Mouse (Mus musculus): ENCODE measurements around the gene Patj.
A peak's percentile ranks its signal among the peaks of the same experiment; 100 is the strongest.

Gene Patj

DNA sequence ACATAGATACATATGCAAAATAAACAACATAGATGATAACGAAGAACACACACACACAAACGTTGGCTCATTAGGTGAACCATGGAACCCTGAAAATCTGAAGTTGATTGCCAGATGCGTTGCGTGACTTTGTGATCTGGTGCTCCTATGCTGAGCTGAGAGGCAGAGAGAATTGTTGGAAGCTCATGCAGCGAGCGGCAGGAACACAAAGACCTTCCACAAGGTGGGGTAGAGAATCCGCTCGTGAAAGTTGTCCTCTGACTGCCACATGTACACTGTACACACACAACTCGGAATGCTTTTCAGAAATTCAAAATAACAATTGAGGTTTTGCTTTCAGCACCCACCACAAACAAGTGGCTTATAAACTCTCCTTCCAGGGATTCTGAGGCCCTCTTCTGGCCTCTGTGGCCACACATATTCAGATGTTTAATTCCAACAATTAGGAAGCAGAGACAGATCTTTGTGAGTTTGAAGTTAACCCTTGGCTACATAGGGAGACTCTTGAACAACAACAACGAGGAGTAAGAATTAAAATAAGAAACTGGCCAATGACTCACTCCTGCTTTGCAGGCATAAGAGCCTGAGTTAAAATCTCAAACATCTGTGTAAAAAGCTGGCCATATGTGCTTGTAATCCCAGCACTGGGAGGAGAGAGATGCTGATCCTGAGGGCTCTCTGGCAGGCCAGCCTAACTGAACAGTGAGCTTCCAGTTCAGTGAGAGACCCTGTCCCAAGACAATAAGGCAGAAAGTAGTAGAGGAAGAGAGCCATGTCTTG lies 116.6 kb downstream of the Patj start:
- peak; percentile 75 for DNase-seq

DNA sequence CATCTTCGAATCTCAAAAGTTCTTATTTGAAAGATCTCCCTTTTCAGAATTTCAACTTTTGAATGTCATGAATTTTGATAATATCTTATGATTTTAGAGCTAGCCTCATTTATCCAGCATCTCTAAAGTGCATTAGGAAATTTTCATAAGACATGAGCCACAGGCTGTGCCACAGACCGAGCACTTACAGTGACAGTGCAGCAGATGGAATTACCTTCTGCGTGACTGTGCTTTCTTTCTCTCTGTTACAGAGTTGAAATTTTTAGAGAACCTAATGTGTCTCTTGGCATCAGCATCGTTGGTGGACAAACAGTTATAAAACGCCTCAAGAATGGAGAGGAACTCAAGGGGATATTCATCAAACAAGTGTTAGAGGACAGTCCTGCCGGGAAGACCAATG lies 124.9 kb downstream of the Patj start:
- DNase-seq, result peak; percentile 42

DNA sequence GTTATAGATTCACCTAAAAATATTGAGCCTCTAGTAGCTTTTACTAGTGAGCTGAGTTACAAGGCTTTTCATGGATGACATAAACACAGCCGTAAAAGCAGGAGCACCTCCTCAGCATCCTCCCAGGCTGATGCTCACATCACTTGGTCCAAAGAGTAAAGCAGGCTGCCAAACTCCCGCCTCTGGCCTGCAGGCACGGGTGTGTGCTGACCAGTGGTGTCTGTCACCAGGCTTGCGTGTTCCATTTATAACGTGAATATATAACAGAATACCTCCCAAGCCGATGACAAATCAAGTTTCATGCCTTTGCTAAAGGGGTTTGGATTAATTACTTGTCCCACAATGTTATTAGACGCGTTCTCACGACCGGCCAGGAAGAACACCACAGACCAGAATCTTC lies 128.9 kb downstream of the Patj start:
- peak; percentile 17 for DNase-seq

DNA sequence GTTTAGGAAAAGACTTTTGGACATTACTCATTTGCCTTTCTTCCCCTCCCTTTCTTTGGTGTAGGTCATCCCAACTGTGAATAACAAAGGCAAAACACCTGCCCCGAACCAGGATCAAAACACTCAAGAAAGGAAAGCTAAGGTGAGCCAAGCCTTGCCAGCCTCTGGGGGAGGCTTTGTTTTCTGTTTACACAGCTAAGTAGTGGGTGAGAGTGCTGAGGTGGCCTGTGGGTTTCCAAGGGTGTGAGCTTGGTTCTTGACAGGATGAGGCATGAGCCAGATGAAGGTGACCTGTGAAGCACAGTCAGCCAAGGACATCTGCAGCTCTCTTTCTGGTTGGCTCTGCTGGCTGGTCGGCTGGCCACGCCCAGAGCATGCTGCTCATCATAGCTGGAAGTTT lies 139.9 kb downstream of the Patj start:
- DNase-seq, result peak; percentile 86

DNA sequence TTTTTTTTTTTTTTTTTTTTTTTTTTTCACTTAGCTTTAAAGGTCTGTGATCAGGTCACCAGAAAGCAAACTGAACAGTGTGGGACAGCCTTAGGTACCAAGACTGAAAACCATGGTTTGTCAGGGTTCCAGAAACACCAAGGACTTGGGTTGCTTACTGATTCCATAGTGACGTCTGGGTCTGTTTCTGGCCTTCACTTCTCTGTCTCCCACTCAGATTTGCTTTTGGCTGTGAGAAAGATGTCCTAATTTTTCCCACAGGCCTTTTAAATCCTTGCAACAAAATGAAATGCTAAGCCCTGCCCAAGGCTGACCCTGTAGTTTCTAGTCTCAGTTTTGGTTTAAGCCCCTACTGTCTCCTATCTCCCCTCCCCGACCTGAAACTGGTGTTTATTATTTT lies 146.0 kb downstream of the Patj start:
- DNase-seq, result peak; percentile 15

DNA sequence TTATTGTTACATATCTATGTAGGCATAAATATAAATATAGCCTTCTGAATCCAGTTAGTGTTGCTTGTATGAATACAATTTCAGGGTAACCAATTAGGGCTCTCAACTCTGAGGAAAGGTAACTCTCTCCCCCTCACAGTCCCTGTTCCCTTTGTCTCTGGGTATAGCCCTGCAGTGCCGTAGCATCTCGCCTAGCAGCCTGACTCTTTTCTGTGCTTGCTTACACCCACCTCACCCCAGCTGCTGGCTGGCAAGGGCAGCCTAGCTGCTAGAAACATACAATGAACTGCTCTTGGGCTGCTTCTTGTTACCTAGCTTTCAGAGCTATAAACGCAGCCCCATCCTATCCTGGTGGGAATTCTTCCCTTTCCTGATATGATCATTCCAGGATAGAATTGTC lies 147.4 kb downstream of the Patj start:
- DNase-seq, result peak; percentile 68

DNA sequence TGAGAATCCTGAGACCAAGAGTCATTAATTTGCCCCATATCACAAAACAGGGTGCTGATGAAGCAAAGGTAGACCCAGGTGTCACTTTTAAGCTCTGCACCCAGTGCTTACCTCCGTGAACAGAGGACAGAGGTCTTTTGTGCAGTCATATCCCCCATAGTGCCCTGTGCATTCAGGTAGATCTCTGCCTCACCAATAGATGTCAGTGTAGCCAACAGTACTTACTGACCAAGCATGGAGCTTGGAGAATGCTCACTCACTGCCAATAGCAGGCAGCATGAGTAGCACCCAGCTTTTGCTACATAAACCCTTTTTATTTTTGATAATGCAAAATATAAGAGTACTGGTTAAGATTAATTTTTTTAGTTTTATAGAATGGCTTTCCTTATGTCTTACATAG lies 149.8 kb downstream of the Patj start:
- DNase-seq, result peak; percentile 70

DNA sequence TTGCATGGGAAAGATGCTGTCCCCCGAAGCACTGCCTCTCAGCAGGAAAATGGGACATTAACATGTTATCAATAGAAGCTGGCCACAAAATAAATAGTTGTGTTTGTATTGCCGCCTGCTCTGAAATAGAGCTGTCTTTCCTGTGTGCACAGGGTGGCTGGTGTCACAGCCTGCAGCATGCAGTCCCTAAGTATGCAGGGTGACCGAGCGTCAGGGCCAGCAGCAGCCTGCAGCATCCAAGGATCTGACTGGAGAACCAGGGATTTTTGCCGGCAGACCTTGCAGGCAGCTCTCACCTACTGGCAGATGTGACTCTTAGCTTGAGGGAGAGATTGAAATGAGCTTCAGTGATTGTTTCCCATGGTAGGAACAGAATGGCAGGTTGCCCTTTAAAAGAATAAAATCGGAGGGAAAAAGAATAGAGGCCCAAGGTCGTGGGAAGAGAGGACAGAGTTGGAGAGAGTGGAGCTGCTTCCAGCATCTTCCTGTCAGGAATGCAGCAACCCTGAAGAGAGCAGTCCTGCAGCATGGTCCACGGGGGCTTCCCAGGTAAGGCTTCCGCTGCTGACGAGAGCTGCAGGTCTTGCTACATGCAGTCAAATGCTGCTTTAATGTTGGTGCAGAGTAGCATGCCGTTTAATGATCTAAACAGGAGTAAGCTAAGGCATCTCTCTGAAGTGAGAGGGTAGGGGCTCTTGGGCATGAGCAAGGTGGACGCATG lies 151.0 kb downstream of the Patj start:
- DNase-seq, result peak; percentile 73

DNA sequence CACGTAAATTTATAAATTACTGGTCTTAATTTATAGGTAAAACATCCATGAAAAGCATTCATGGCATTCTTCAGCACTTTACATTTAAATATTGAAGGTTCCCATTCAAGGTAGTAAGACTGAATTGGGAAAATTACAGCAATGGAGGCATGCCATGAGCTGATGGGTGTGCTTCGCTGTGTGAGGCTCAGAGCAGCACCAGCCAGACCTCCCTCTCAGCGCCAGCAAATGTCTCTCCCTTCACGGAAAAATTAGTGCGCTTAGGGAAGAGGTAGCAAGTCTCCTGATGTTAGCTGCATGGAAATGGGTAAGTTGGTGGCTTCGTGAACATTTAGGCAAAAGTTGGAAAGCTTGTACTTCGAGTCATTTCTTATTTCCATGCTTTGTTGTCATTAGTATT lies 153.9 kb downstream of the Patj start:
- no peak for DNase-seq

DNA sequence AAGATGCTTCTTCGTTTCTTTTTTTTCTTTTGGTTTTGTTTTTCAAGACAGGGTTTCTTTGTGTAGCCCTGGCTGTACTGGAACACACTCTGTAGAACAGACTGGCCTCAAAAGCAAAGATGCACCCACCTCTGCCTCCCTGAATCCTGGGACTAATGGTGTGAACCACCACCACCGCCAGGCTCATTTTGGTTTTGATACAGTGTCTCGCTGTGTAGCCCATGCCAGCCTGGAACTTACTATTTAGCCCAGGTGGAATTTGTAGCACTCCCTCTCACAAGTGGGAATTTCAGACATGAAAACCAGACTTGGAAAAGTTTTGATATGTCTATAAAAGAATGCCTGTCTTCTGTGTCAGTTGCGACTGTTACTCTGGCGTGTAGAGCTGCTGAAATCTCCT lies 154.5 kb downstream of the Patj start:
- DNase-seq, result peak; percentile 55

DNA sequence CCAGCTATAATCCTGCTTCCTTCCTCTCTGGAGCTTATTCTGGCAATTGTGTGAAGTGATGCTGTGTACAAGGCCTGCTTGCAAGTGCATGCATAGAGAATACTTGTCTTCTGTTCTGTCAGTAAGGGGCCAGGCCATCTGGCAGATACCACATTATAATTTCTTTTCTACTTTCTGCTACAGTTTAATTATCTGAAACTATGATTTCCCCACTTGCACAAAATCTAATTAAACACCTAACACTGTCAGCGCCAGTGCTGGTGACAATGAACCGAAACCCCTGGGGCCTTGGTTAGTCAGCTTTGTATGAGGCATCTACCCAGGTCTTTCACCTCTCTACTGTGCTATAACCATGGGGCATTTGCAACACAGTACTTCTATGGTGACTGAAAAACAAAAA lies 160.1 kb downstream of the Patj start:
- peak; percentile 7 for DNase-seq

DNA sequence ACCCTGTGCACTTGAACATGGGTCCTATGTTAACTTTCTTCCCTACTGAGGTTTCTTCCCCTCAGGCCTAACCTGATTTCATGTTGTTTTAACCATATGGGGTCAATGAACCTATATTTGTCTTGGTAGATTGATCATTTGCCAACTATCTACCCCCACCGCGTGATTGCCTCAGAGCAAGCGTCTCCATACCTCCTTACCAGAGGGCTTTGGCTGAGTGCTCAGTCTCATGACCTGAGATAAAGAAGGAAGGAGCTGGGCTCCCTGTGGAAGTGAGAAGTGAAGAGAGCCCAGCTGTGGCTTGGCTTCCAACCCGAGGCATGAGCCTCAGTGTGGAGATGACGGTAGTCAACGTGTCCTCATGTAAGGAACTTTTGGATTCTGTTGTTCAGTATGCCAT lies 160.9 kb downstream of the Patj start:
- peak; percentile 74 for DNase-seq

DNA sequence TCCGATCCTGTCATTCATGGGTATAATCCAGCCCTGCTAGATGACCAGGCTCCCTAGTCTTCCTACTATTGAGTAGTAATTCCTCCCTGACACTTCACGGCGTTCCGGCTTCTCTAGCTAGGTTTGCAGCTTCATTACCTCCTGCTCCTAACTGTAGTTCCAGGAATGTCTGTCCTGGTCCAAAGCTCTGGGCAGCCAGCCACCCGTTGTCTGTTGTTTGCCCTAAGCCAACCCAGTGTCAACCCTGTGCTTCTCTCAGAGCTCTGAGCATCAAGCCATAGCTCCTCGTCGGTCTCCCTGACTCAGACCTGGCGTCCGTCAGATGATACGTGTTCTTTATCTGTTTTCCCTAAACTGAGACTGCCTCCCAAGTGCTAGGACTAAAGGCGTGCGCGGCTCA lies 161.6 kb downstream of the Patj start:
- peak; percentile 91 for DNase-seq

DNA sequence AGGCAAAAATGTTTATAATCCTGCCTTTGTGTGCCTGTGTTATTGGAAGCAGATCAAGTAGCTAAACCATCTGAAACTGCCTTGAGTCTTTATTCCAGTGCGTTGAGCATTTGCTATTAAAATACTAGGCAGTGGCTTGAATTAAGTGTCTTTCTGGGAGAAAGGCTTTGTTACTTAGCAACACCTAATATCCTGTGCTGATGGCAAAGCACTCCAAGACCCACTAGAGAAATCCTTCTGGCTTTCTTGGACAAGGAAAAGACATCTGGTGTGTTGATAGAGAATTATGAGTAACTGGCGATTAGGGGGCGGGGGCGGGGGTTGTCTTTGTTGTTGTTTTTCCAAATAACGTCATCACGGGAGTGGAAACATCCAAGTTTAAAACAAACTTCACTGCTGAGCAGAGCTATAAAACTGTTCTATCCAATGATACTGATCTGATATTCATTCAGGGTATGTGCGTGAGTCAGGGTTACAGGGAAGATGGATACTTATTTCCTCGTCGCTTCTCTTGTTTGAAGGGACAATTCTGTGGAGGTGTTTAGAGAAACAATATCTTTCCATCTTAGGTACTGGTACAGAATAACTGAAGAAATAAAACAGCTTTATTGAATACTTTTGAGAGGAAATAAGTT lies 164.7 kb downstream of the Patj start:
- DNase-seq, result no peak

DNA sequence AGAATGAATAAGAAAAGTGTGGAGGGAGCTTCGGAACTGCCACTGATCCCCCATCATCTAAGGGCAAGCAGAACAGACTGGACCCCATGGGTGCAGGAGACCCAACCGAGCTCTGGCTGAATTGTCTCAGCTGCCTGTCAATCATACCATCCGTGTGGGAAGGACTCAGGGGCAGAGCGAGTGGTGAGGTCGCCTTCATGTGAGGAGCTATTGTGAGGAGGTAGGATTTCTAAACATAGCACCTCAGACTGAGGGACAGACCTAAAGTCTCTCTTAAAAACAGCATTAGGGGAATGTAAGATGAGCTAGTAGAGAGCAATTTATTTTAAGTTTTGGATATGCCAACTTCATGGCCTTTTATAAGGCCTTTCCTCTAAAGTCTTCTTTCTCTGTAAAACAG lies 167.5 kb downstream of the Patj start:
- no peak for DNase-seq

DNA sequence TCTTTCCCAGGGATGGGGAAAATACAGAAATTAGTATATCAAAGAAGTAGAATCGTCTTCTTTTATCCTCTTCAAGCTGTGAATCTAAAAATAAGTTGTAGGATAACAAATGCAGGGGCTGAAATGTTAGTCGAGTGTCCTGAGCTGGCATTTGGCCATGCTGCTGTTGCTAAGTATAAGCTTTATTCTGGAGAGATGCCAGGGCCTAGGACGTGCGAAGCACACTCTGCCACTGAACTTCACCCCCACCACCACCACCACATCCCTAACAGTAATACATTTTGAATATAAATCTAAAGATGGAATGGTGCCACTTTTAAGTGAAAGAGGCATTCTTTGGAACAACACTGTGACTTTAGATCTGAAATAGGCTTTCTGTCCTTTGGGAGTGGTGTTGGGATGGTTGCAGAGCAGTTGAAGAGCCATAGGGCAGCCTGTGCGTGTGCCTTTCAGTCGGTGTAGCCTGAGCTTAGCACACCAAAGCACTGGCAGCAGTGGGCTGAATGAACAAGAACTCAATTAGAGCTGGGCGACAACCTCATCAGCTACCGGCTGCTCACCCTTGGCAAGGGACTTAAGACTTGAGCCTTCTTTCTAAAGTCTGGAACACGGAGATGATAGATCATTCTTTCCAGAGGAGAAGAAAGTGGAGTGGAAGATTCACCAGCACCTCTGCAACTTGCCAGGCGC lies 168.1 kb downstream of the Patj start:
- DNase-seq, result peak; percentile 91

DNA sequence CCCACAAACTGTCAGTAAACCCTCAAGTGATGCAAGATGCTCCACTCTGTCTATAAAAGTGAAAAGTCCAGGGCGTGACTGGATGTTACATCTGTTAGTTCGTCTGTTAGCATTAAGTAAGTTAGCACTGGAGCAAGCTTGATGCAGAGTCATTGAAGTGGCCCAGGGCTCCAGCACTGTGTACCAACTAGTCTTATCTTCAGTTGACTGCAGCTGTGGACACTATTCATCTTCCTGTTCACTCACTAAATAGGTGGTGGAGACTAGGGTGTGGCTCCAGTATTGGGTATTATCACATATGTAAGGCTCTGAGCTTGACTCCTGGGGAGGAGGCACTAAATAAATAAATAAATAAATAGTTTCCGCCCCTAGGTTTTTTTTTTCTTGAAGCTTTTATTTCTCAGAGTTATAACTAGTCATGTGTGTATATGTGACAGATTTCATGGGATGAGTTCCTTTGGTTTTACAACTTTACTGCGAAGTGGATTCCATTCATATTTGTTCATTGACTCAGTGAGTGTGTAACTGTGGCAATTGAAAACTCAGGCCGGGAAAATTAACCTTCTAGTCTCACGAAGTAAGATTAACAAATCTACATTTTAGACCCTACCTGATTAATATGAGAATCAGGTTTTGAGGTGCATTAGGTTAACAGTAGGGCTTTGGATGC lies 168.7 kb downstream of the Patj start:
- DNase-seq, result no peak

DNA sequence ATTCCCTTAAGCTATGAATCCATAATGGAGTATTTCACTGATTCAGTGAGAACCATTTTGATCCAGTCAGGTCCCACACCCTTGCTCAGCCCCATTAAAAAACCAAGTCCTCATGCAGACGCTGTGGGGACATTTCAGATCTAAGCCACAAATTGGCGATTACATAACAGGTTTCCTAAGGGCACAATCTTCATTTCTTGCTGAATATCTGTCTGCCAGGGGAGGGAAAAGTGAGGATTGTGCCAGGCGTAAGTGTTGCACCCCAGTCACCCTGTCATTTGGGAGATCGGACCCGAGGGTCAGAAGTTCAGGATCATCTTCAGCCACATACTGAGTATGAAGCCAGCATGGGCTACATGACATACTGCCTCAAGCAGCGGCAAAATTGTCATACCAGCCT lies 171.2 kb downstream of the Patj start:
- peak; percentile 80 for DNase-seq

DNA sequence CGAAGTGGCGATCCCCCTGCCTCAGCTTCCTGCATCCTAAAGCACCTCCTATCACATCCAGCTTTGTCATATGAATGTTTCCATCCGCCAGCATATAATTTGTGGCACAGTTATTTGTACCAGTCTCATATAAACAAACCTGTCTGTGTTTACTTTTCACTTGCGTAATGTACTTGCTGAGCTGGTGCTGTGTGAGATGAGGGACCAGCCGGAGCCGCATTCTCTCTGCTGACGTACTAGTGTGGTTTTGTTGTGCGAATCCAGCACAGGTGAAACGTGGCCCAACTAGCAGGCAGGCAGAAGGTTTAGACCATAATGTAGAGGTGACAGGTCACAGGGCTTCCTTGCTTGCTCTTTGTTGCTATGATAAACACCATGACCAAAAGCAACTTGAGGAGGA lies 171.9 kb downstream of the Patj start:
- no peak for DNase-seq

DNA sequence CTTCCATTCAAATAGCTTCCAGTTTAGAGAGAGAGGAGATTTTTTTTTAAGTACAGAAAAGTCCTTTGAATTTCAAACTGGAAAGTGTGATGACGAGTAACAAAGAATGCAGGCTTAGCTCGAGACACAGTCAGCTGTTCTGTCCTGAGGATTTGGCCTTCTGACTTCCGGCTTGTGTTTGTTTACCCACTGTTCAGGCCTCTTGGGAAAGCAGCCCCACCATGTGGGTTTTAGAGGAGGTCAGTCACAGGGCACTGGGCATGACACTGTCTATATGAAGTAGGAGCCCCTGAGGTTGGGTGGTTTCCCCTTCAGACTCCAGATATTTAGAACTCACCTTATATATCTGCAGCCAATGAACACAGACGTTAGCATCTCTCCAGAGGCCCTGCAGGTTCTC lies 174.3 kb downstream of the Patj start:
- no peak for DNase-seq

DNA sequence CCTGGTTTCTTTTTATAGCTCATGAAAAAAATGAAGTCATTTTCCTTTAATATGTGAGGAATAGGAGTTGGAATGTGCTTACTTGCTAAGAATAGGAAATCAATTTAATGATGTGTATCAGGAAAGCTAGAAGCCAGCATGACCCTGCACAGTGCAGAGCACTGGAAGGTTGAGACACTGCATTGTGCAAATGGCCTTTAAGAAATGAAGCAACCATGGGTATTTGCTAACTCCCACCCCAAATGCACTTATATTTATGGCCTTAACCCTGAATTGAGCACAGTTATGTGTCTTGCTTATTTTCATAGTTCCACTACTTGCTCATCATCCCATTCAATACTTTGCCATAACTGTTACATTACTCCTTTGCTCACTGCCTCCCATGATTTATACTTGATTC lies 181.7 kb downstream of the Patj start:
- no peak for DNase-seq

DNA sequence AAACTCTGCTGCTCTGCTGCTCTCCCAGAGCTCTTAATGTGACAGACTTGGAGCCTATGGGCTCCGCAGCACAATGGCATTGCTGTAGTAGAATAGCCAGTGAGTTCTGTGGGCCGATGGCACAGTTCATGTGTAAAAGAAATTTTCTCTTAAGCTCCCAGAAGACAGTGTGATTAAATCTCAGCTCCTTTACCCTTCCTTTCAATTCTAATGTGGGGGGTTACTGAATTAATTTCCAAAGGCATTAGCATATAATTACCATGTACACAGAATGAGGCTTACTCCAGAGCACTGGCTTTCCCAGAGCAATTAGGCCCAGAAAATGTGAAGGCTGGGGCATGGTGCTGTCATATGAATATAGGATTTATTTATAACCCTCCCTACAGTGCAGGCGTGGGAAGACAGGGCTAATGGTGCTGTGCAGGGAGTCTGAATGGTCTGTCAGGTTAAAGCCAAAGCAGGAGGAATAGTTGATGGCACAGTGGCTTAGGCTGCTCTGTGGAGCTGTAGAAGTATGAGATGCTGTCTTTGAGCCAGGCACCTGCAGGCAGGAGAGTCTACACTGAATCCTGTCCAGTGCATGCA lies 182.5 kb downstream of the Patj start:
- no peak for DNase-seq

DNA sequence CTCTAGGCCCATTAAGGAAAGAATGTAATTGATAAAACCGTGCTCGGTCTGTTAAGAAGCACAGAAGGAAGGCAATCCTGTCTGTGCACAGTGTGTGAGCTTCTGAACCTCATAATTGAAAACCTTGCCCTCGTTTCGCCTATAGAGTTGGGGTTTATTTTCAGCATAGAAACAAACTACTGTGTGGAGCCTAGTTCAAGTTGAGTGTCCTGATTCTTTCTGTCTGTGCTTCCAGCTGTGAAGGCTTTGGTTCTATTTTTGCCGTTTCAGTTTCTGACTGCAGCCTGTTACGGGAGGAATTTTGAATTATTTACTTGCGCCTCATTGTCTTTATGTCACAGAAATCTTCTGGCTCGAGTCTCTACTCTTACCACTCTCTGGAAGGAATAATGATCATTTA lies 185.9 kb downstream of the Patj start:
- DNase-seq, result no peak

Data from heart, adult 11 months (tissue).